Mouse (Mus musculus): ENCODE data around the gene Fam83f. TPM values are rescaled to one million over a fixed set of nuclear protein-coding genes. Genes with fewer than 3 reads are reported as not detected.
A peak's percentile ranks its signal among the peaks of the same experiment; 100 is the strongest.

The Fam83f gene
- polyA plus RNA-seq, 1 experiment: 5.4 TPM

GRCm38 (mm10) chr15:80680347-80681030 is 8.8 kb downstream of the Fam83f start:
- WGBS: 89% methylated on average over 7 of the region's 7 CpGs
- no peak overlapping the region; the same call in 1 of the 2 replicates for H3K27ac ChIP-seq (ENCODE audit: control insufficient read depth, insufficient read depth, low read length)
- H3K27me3 ChIP-seq (ENCODE audit: control insufficient read depth, insufficient read depth, low read length): no peaks in the 10 kb centered on the region
- no peaks in the 10 kb centered on the region for H3K36me3 ChIP-seq (ENCODE audit: control insufficient read depth, insufficient read depth, low read length)
- H3K4me3 ChIP-seq (ENCODE audit: control insufficient read depth, insufficient read depth, low read length): no peak overlapping the region
- no peak for DNase-seq
- TF ChIP-seq POLR2A (IDR thresholded peaks at IDR 0.05; ENCODE audit: control insufficient read depth, extremely low read depth, insufficient read depth, low read length, poor library complexity) (no peak), CTCF (IDR thresholded peaks at IDR 0.05; ENCODE audit: borderline replicate concordance, control insufficient read depth, extremely low read depth, insufficient read depth, low read length, poor library complexity) (no peak)
- H3K4me1 ChIP-seq (replicated peaks; ENCODE audit: control insufficient read depth, insufficient read depth, low read length): peaks cover 47% of the 10 kb centered on the region

- H3K4me1 ChIP-seq (replicated peaks; ENCODE audit: control insufficient read depth, insufficient read depth, low read length): peaks cover 47% of the 10 kb centered on the region
- WGBS: 10% methylated on average over 4 of the region's 4 CpGs
- no peak for TF ChIP-seq POLR2A (IDR thresholded peaks at IDR 0.05; ENCODE audit: control insufficient read depth, extremely low read depth, insufficient read depth, low read length, poor library complexity)
- TF ChIP-seq CTCF (IDR thresholded peaks at IDR 0.05; ENCODE audit: borderline replicate concordance, control insufficient read depth, extremely low read depth, insufficient read depth, low read length, poor library complexity): no peak
- peak; percentile 56 for DNase-seq
- H3K27me3 ChIP-seq (ENCODE audit: control insufficient read depth, insufficient read depth, low read length): no peaks in the 10 kb centered on the region
- H3K36me3 ChIP-seq (ENCODE audit: control insufficient read depth, insufficient read depth, low read length): no peaks in the 10 kb centered on the region
- H3K4me3 ChIP-seq (ENCODE audit: control insufficient read depth, insufficient read depth, low read length): no peak overlapping the region
- H3K27ac ChIP-seq (ENCODE audit: control insufficient read depth, insufficient read depth, low read length): peak overlapping the region; percentile 57
Measured at GRCm38 (mm10) chr15:80681466-80681881, 9.8 kb downstream of the Fam83f start.

GRCm38 (mm10) chr15:80682343-80682742 is 10.7 kb downstream of the Fam83f start:
- DNase-seq: no peak
- Histone ChIP-seq H3K36me3 (ENCODE audit: control insufficient read depth, insufficient read depth, low read length) (no peaks in the 10 kb centered on the region), H3K27ac (ENCODE audit: control insufficient read depth, insufficient read depth, low read length) (no peak overlapping the region), H3K4me3 (ENCODE audit: control insufficient read depth, insufficient read depth, low read length) (no peak overlapping the region), H3K4me1 (replicated peaks; ENCODE audit: control insufficient read depth, insufficient read depth, low read length) (peaks cover 47% of the 10 kb centered on the region), H3K27me3 (ENCODE audit: control insufficient read depth, insufficient read depth, low read length) (no peaks in the 10 kb centered on the region)
- WGBS: 94% methylated on average over 8 of the region's 8 CpGs
- TF ChIP-seq CTCF (IDR thresholded peaks at IDR 0.05; ENCODE audit: borderline replicate concordance, control insufficient read depth, extremely low read depth, insufficient read depth, low read length, poor library complexity): no peak
- TF ChIP-seq POLR2A (IDR thresholded peaks at IDR 0.05; ENCODE audit: control insufficient read depth, extremely low read depth, insufficient read depth, low read length, poor library complexity): no peak

GRCm38 (mm10) chr15:80683151-80683550 is 11.5 kb downstream of the Fam83f start:
- no peak for DNase-seq
- Histone ChIP-seq H3K27me3 (ENCODE audit: control insufficient read depth, insufficient read depth, low read length) (no peaks in the 10 kb centered on the region), H3K36me3 (ENCODE audit: control insufficient read depth, insufficient read depth, low read length) (no peaks in the 10 kb centered on the region), H3K4me1 (replicated peaks; ENCODE audit: control insufficient read depth, insufficient read depth, low read length) (peaks cover 47% of the 10 kb centered on the region), H3K27ac (ENCODE audit: control insufficient read depth, insufficient read depth, low read length) (no peak overlapping the region), H3K4me3 (ENCODE audit: control insufficient read depth, insufficient read depth, low read length) (no peak overlapping the region)
- no peak for TF ChIP-seq POLR2A (IDR thresholded peaks at IDR 0.05; ENCODE audit: control insufficient read depth, extremely low read depth, insufficient read depth, low read length, poor library complexity)
- TF ChIP-seq CTCF (IDR thresholded peaks at IDR 0.05; ENCODE audit: borderline replicate concordance, control insufficient read depth, extremely low read depth, insufficient read depth, low read length, poor library complexity): no peak
- 82% methylated on average over 6 of the region's 6 CpGs for WGBS

- no peak overlapping the region for H3K27ac ChIP-seq (ENCODE audit: control insufficient read depth, insufficient read depth, low read length)
- TF ChIP-seq CTCF (IDR thresholded peaks at IDR 0.05; ENCODE audit: borderline replicate concordance, control insufficient read depth, extremely low read depth, insufficient read depth, low read length, poor library complexity) (no peak), POLR2A (IDR thresholded peaks at IDR 0.05; ENCODE audit: control insufficient read depth, extremely low read depth, insufficient read depth, low read length, poor library complexity) (no peak)
- H3K4me1 ChIP-seq (replicated peaks; ENCODE audit: control insufficient read depth, insufficient read depth, low read length): peaks cover 47% of the 10 kb centered on the region
- DNase-seq: no peak
- H3K36me3 ChIP-seq (ENCODE audit: control insufficient read depth, insufficient read depth, low read length): no peaks in the 10 kb centered on the region
- WGBS: 89% methylated on average over 3 of the region's 3 CpGs
- no peaks in the 10 kb centered on the region for H3K27me3 ChIP-seq (ENCODE audit: control insufficient read depth, insufficient read depth, low read length)
- H3K4me3 ChIP-seq (ENCODE audit: control insufficient read depth, insufficient read depth, low read length): no peak overlapping the region
Measured at GRCm38 (mm10) chr15:80683990-80684389, 12.3 kb downstream of the Fam83f start.

GRCm38 (mm10) chr15:80684786-80685602 is 13.3 kb downstream of the Fam83f start:
- peaks cover 47% of the 10 kb centered on the region for H3K4me1 ChIP-seq (replicated peaks; ENCODE audit: control insufficient read depth, insufficient read depth, low read length)
- TF ChIP-seq POLR2A (IDR thresholded peaks at IDR 0.05; ENCODE audit: control insufficient read depth, extremely low read depth, insufficient read depth, low read length, poor library complexity): no peak
- no peak for TF ChIP-seq CTCF (IDR thresholded peaks at IDR 0.05; ENCODE audit: borderline replicate concordance, control insufficient read depth, extremely low read depth, insufficient read depth, low read length, poor library complexity)
- no peaks in the 10 kb centered on the region for H3K27me3 ChIP-seq (ENCODE audit: control insufficient read depth, insufficient read depth, low read length)
- peak overlapping the region; percentile 7; the same call in 1 of the 2 replicates for H3K27ac ChIP-seq (ENCODE audit: control insufficient read depth, insufficient read depth, low read length)
- no peak overlapping the region for H3K4me3 ChIP-seq (ENCODE audit: control insufficient read depth, insufficient read depth, low read length)
- DNase-seq: no peak
- H3K36me3 ChIP-seq (ENCODE audit: control insufficient read depth, insufficient read depth, low read length): no peaks in the 10 kb centered on the region
- WGBS: 60% methylated on average over 8 of the region's 8 CpGs
